9 mouse cellular contexts compared by ENCODE assay signal in the genomic region with DNA sequence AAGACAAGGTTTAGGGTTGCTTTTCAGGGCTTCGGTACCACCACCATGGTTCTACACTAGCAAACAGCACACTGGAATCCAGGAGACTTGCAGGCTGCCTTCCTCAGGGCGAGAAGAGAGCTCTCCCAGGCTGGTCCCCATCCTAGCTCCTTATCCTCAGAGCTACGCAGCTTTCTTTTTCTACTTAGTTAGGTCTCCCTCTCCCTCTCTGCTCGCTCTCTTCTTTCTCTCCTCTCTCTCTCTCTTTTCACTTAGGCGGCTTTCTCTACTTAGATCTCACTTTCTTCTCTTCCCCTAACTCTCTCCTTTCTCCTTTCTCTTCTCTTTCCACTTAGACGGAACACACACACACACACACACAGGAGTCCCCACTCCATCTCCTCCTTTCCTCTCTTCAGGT. TPM values are rescaled to one million over a fixed set of nuclear protein-coding genes. Genes with fewer than 3 reads are reported as not detected.
DNase-seq lines count a peak whose midpoint lies in the region; ATAC-seq and TF ChIP-seq lines count a peak whose summit lies in the region.
"Had no signal": no experiment of that assay in that cellular context is flagged by ENCODE, and none has a peak within 500 bp of the region (broad histone marks: within the 10 kb centered on the region; RNA-seq: fewer than 3 reads in every experiment).

No protein-coding gene starts in this region.

- ATAC-seq in intestine, embryonic 14.5 days (replicated peaks; ENCODE audit: low FRiP score, low TSS enrichment, low read depth): no peak
- ATAC-seq in neural tube, embryonic 12.5 days (ENCODE audit: low FRiP score, low read depth): no peak

- DNase-seq in layer of hippocampus, adult 2 months (ENCODE audit: low spot score in 2 of 2): no peak
- DNase-seq in layer of hippocampus, adult 8-10 months (ENCODE audit: low spot score in 2 of 2): no peak
- no peak for DNase-seq in embryonic facial prominence, embryonic 10.5 days (ENCODE audit: low spot score)
- no peak for DNase-seq in intestine, embryonic 14.5 days (ENCODE audit: low spot score)
- no peak for DNase-seq in frontal cortex, postnatal 36 days (ENCODE audit: low spot score in 2 of 2)
- no peak for DNase-seq in urinary bladder, postnatal 4 days (ENCODE audit: low spot score in 2 of 2)
- no peak for DNase-seq in layer of hippocampus, adult 9-11 months

- 42% methylated on average over 6 of the region's 6 CpGs for WGBS in embryonic facial prominence, embryonic 10.5 days
- 31% methylated on average over 6 of the region's 6 CpGs for WGBS in intestine, embryonic 14.5 days
- 54% methylated on average over 6 of the region's 6 CpGs for WGBS in neural tube, embryonic 12.5 days

- H3K9ac ChIP-seq in intestine, embryonic 14.5 days (ENCODE audit: low read length): peak overlapping the region; percentile 30
- peak overlapping the region; percentile 29; the same call in 1 of the 2 replicates for H3K9ac ChIP-seq in neural tube, embryonic 12.5 days

- H3K4me3 ChIP-seq in layer of hippocampus, adult 2 months: peak overlapping the region; percentile 41
- H3K4me3 ChIP-seq in embryonic facial prominence, embryonic 10.5 days: peak overlapping the region; percentile 59
- H3K4me3 ChIP-seq in intestine, embryonic 14.5 days (ENCODE audit: low read depth, low read length): peak overlapping the region; percentile 45
- peak overlapping the region; percentile 39 for H3K4me3 ChIP-seq in neural tube, embryonic 12.5 days

- no peaks in the 10 kb centered on the region for H3K36me3 ChIP-seq in embryonic facial prominence, embryonic 10.5 days (replicated peaks)
- H3K36me3 ChIP-seq in intestine, embryonic 14.5 days (ENCODE audit: control insufficient read depth, insufficient read depth, low read length): no peaks in the 10 kb centered on the region
- no peaks in the 10 kb centered on the region for H3K36me3 ChIP-seq in neural tube, embryonic 12.5 days

- H3K4me2 ChIP-seq in intestine, embryonic 14.5 days (ENCODE audit: low read length): peak overlapping the region; percentile 51
- H3K4me2 ChIP-seq in neural tube, embryonic 12.5 days (replicated peaks): peak overlapping the region; percentile 59

- H3K27me3 ChIP-seq in embryonic facial prominence, embryonic 10.5 days (replicated peaks; ENCODE audit: low read depth, poor library complexity, severe bottlenecking): peaks cover 93% of the 10 kb centered on the region
- no peaks in the 10 kb centered on the region for H3K27me3 ChIP-seq in intestine, embryonic 14.5 days (replicated peaks; ENCODE audit: control insufficient read depth, insufficient read depth, low read length)
- peaks cover 25% of the 10 kb centered on the region for H3K27me3 ChIP-seq in neural tube, embryonic 12.5 days (replicated peaks)

- H3K4me1 ChIP-seq in embryonic facial prominence, embryonic 10.5 days: peaks cover 66% of the 10 kb centered on the region
- H3K4me1 ChIP-seq in intestine, embryonic 14.5 days (replicated peaks; ENCODE audit: control insufficient read depth, insufficient read depth, low read length): peaks cover 38% of the 10 kb centered on the region
- H3K4me1 ChIP-seq in neural tube, embryonic 12.5 days: peaks cover 19% of the 10 kb centered on the region

- peak overlapping the region; percentile 90 for H3K27ac ChIP-seq in layer of hippocampus, adult 2 months
- H3K27ac ChIP-seq in embryonic facial prominence, embryonic 10.5 days (replicated peaks): peak overlapping the region; percentile 77
- H3K27ac ChIP-seq in intestine, embryonic 14.5 days (ENCODE audit: low read depth): peak overlapping the region; percentile 22; the same call in 1 of the 2 replicates
- H3K27ac ChIP-seq in neural tube, embryonic 12.5 days: no peak overlapping the region

- no peaks in the 10 kb centered on the region for H3K9me3 ChIP-seq in embryonic facial prominence, embryonic 10.5 days
- no peaks in the 10 kb centered on the region for H3K9me3 ChIP-seq in intestine, embryonic 14.5 days (ENCODE audit: control insufficient read depth, low read length)
- H3K9me3 ChIP-seq in neural tube, embryonic 12.5 days: no peaks in the 10 kb centered on the region

- no peak for TF ChIP-seq CTCF in layer of hippocampus, adult 2 months (conservative IDR thresholded peaks at IDR 0.05)

RNA-seq across cellular contexts. Expression of a gene that starts 20.0 kb away (rescaled TPM):
- total RNA-seq in layer of hippocampus, adult 2 months (2021): 1 to 10 TPM in 1 of 2 experiments, under 1 TPM in 1; 0.91 to 1.9 TPM
- total RNA-seq in layer of hippocampus, adult 8-10 months (2022): 1 to 10 TPM in 1 of 4 experiments, under 1 TPM in 3; 0.43 to 1.6 (median 0.62) TPM
- 0.28 and 0.41 TPM in 2 replicates for polyA plus RNA-seq in embryonic facial prominence, embryonic 10.5 days (2016; fragmentation: Nextera tagmentation; extraction: Ambion mirVana)
- polyA plus RNA-seq in intestine, embryonic 14.5 days (2014; fragmentation: Nextera tagmentation; extraction: Ambion mirVana): 0.39 and 0.73 TPM in 2 replicates
- polyA plus RNA-seq in neural tube, embryonic 12.5 days (2016; fragmentation: Nextera tagmentation; extraction: Ambion mirVana): 0.33 and 0.53 TPM in 2 replicates

RNA-seq across cellular contexts. Expression of a gene that starts 26.5 kb away (rescaled TPM):
- under 1 TPM; 0.13 to 0.27 TPM for total RNA-seq in layer of hippocampus, adult 2 months (2021)
- under 1 TPM; 0.13 to 0.20 (median 0.17) TPM for total RNA-seq in layer of hippocampus, adult 8-10 months (2022)
- polyA plus RNA-seq in embryonic facial prominence, embryonic 10.5 days (2016; fragmentation: Nextera tagmentation; extraction: Ambion mirVana): 10.7 and 11.0 TPM in 2 replicates
- polyA plus RNA-seq in intestine, embryonic 14.5 days (2014; fragmentation: Nextera tagmentation; extraction: Ambion mirVana): 1.0 and 1.3 TPM in 2 replicates
- polyA plus RNA-seq in neural tube, embryonic 12.5 days (2016; fragmentation: Nextera tagmentation; extraction: Ambion mirVana): 93.8 and 141 TPM in 2 replicates
- total RNA-seq: gastrocnemius, postnatal 14 days had no signal

RNA-seq across cellular contexts. Expression of a gene that starts 28.3 kb away (rescaled TPM):
- total RNA-seq in layer of hippocampus, adult 2 months (2021): under 1 TPM; 0.18 to 0.39 TPM
- total RNA-seq in layer of hippocampus, adult 8-10 months (2022): under 1 TPM; 0.49 to 1.00 (median 0.68) TPM
- 0.49 and 0.54 TPM in 2 replicates for polyA plus RNA-seq in embryonic facial prominence, embryonic 10.5 days (2016; fragmentation: Nextera tagmentation; extraction: Ambion mirVana)
- 0.32 and 0.72 TPM in 2 replicates for polyA plus RNA-seq in intestine, embryonic 14.5 days (2014; fragmentation: Nextera tagmentation; extraction: Ambion mirVana)
- polyA plus RNA-seq in neural tube, embryonic 12.5 days (2016; fragmentation: Nextera tagmentation; extraction: Ambion mirVana): 1.4 and 1.9 TPM in 2 replicates

RNA-seq across cellular contexts. Expression of a gene that starts 55.7 kb away (rescaled TPM):
- 10 to 100 TPM in 1 of 2 experiments, 1 to 10 TPM in 1; 9.2 to 13.1 TPM for total RNA-seq in layer of hippocampus, adult 2 months (2021)
- total RNA-seq in layer of hippocampus, adult 8-10 months (2022): 10 to 100 TPM; 10.5 to 12.7 (median 12.2) TPM
- polyA plus RNA-seq in embryonic facial prominence, embryonic 10.5 days (2016; fragmentation: Nextera tagmentation; extraction: Ambion mirVana): 12.2 and 13.4 TPM in 2 replicates
- 28.4 and 31.7 TPM in 2 replicates for polyA plus RNA-seq in intestine, embryonic 14.5 days (2014; fragmentation: Nextera tagmentation; extraction: Ambion mirVana)
- 11.7 and 12.4 TPM in 2 replicates for polyA plus RNA-seq in neural tube, embryonic 12.5 days (2016; fragmentation: Nextera tagmentation; extraction: Ambion mirVana)
